Mouse (Mus musculus) lung, embryonic 14.5 days (tissue): ENCODE results near the gene Olfr508. TPM values are rescaled to one million over a fixed set of nuclear protein-coding genes. Genes with fewer than 3 reads are reported as not detected.

ENCODE experiments used
- ATAC-seq: fragments of 200-750 bp; cut with Nextera tagmentation; 2 replicates; pipeline ENCODE4 v1.8.0; 2017; ENCODE audit warnings: mild to moderate bottlenecking, moderate TSS enrichment, moderate library complexity; ENCODE audit not compliant: insufficient read depth
- DNase-seq: peaks from one replicate; pipeline ENCODE4 v3.0.0-alpha.2; 2015
- H3K27ac ChIP-seq: fragments of 300-500 bp; sonication (generic); 2 replicates; pipeline ENCODE4 v1.5.1; 2014; ENCODE audit warnings: low read depth, mild to moderate bottlenecking, moderate library complexity
- H3K27me3 ChIP-seq: fragments of 300-500 bp; sonication (generic); 2 replicates; pipeline ENCODE4 v1.6.1; 2014; ENCODE audit warnings: low read length, control low read depth; ENCODE audit not compliant: insufficient read depth
- H3K36me3 ChIP-seq: fragments of 300-500 bp; sonication (generic); 2 replicates; pipeline ENCODE4 v1.6.1; 2014; ENCODE audit warnings: control low read depth; ENCODE audit not compliant: insufficient read depth
- H3K4me1 ChIP-seq: fragments of 300-500 bp; sonication (generic); 2 replicates; pipeline ENCODE4 v1.6.1; 2014; ENCODE audit warnings: antibody characterized with exemption, control low read depth; ENCODE audit not compliant: insufficient read depth
- H3K4me2 ChIP-seq: fragments of 300-500 bp; sonication (generic); 2 replicates; pipeline ENCODE4 v1.6.1; 2014; ENCODE audit warnings: mild to moderate bottlenecking
- H3K4me3 ChIP-seq: fragments of 300-500 bp; sonication (generic); 2 replicates; pipeline ENCODE4 v1.5.1; 2014; ENCODE audit warnings: low read depth, low read length
- H3K9ac ChIP-seq: fragments of 300-500 bp; sonication (generic); 2 replicates; pipeline ENCODE4 v1.6.1; 2014
- H3K9me3 ChIP-seq: fragments of 300-500 bp; sonication (generic); 2 replicates; pipeline ENCODE4 v1.6.1; 2016; ENCODE audit warnings: low read depth, low read length, control low read depth
- CTCF ChIP-seq: IDR thresholded peaks from 2 replicates; pipeline ENCODE4 v1.5.1; 2016; ENCODE audit warnings: antibody characterized with exemption, low read depth
- WGBS: fragments of 180-500 bp; shearing (Covaris S2); extraction: QIAGEN DNeasy Blood & Tissue Kit; methylation state at CpG from one replicate; pipeline ENCODE4 v1.1.7; 2014; 5-methylcytosine and 5-hydroxymethylcytosine counted together
- polyA plus RNA-seq: library from polyadenylated mRNA; unstranded; fragments of >200 nt; fragmentation: Nextera tagmentation; extraction: Ambion mirVana; gene quantifications from 2 replicates; pipeline ENCODE4 v1.2.1, GENCODE M21; 2014

Olfr508 gene
- polyA plus RNA-seq, 1 experiment from 2014 or later, result not detected

GRCm38 (mm10) chr7:108662419-108662818 lies 32.6 kb downstream of the Olfr508 start:
- TF ChIP-seq CTCF, result no peak
- Histone ChIP-seq H3K9ac (no peak overlapping the region), H3K27me3 (no peaks in the 10 kb centered on the region), H3K27ac (no peak overlapping the region), H3K9me3 (no peaks in the 10 kb centered on the region), H3K36me3 (no peaks in the 10 kb centered on the region), H3K4me2 (no peak overlapping the region), H3K4me1 (no peaks in the 10 kb centered on the region), H3K4me3 (no peak overlapping the region)
- 84% methylated on average over 3 of the region's 3 CpGs for WGBS
- DNase-seq, result no peak
- ATAC-seq, result no peak

GRCm38 (mm10) chr7:108666118-108666517 lies 36.3 kb downstream of the Olfr508 start, which contains the start of gene Olfr510:
Gene Olfr510 (plus strand): TSS chr7:108666418.
- H3K9ac ChIP-seq, result no peak within 1 kb of the TSS
- no peak within 1 kb of the TSS for H3K4me2 ChIP-seq
- no peak within 1 kb of the TSS for H3K27ac ChIP-seq
- ATAC-seq (no peak), DNase-seq (no peak)
- 85% methylated on average over 1 of the region's 1 CpGs for WGBS
- H3K36me3 ChIP-seq, result no peaks in the 10 kb centered on the region
- no peak within 1 kb of the TSS for H3K4me3 ChIP-seq
- H3K27me3 ChIP-seq, result no peaks in the 10 kb centered on the region
- TF ChIP-seq CTCF, result no peak
- H3K9me3 ChIP-seq, result no peaks in the 10 kb centered on the region
- H3K4me1 ChIP-seq, result no peaks in the 10 kb centered on the region

GRCm38 (mm10) chr7:108671058-108671457 lies 41.3 kb downstream of the Olfr508 start:
- Histone ChIP-seq H3K27me3 (no peaks in the 10 kb centered on the region), H3K9ac (no peak overlapping the region), H3K4me2 (no peak overlapping the region), H3K36me3 (no peaks in the 10 kb centered on the region), H3K4me3 (no peak overlapping the region), H3K9me3 (no peaks in the 10 kb centered on the region), H3K27ac (no peak overlapping the region), H3K4me1 (no peaks in the 10 kb centered on the region)
- DNase-seq (no peak), ATAC-seq (no peak)
- no peak for TF ChIP-seq CTCF
- 65% methylated on average over 1 of the region's 1 CpGs for WGBS

- no peak overlapping the region for H3K4me2 ChIP-seq
- 79% methylated on average over 4 of the region's 4 CpGs for WGBS
- no peaks in the 10 kb centered on the region for H3K4me1 ChIP-seq
- H3K27ac ChIP-seq, result no peak overlapping the region
- no peaks in the 10 kb centered on the region for H3K9me3 ChIP-seq
- no peak overlapping the region for H3K4me3 ChIP-seq
- no peak overlapping the region for H3K9ac ChIP-seq
- no peaks in the 10 kb centered on the region for H3K27me3 ChIP-seq
- no peak for TF ChIP-seq CTCF
- H3K36me3 ChIP-seq, result no peaks in the 10 kb centered on the region
- no peak for ATAC-seq
- DNase-seq, result no peak
Observed at GRCm38 (mm10) chr7:108678886-108679285, 49.1 kb downstream of the Olfr508 start.

Other genes starting within 250 kb of the Olfr508 start
- not detected in 2 replicates for gene Olfr495, start 236.8 kb upstream of the Olfr508 start, polyA plus RNA-seq
- gene Olfr497, start 209.6 kb upstream of the Olfr508 start, polyA plus RNA-seq, result not detected in 2 replicates
- not detected in 2 replicates for gene Olfr498, start 164.7 kb upstream of the Olfr508 start, polyA plus RNA-seq
- not detected in 2 replicates for gene Olfr502, start 104.9 kb upstream of the Olfr508 start, polyA plus RNA-seq
- gene Olfr503, start 85.5 kb upstream of the Olfr508 start, polyA plus RNA-seq, result not detected in 2 replicates
- not detected in 2 replicates for gene Olfr504, start 64.2 kb upstream of the Olfr508 start, polyA plus RNA-seq
- not detected in 2 replicates for gene Olfr506, start 19.2 kb upstream of the Olfr508 start, polyA plus RNA-seq
- not detected in 2 replicates for gene Olfr507, start 8.2 kb upstream of the Olfr508 start, polyA plus RNA-seq
- 0.05 TPM in 1 of 2 replicates, not detected in the other for gene Olfr509, start 21.9 kb downstream of the Olfr508 start, polyA plus RNA-seq
- not detected in 2 replicates for gene Olfr510, start 36.4 kb downstream of the Olfr508 start, polyA plus RNA-seq
- gene Olfr512, start 83.3 kb downstream of the Olfr508 start, polyA plus RNA-seq, result not detected in 2 replicates
- not detected in 2 replicates for gene Olfr513, start 121.0 kb downstream of the Olfr508 start, polyA plus RNA-seq
- gene Olfr514, start 196.0 kb downstream of the Olfr508 start, polyA plus RNA-seq, result not detected in 2 replicates
- not detected in 2 replicates for gene Olfr516, start 220.5 kb downstream of the Olfr508 start, polyA plus RNA-seq
- gene Olfr517, start 242.4 kb downstream of the Olfr508 start, polyA plus RNA-seq, result not detected in 2 replicates